Mouse (Mus musculus): ENCODE measurements at regions not wholly inside any gene's neighbourhood (a gene's known extent, or its start where the extent isn't known, plus 50 kb on each side); places are given as distances from the start of the nearest gene placed in this dataset.

- no peak for DNase-seq (ENCODE audit: low spot score)
Observed at GRCm38 (mm10) chr2:50635896-50636295, 339.3 kb upstream of the Mmadhc start.

- DNase-seq (ENCODE audit: low spot score) = no peak
Observed at GRCm38 (mm10) chr2:50631786-50632185, 335.2 kb upstream of the Mmadhc start.

GRCm38 (mm10) chr2:50627501-50627900, 330.9 kb upstream of the Mmadhc start:
- no peak for DNase-seq (ENCODE audit: low spot score)

GRCm38 (mm10) chr2:50625233-50625749, 328.7 kb upstream of the Mmadhc start:
- DNase-seq (ENCODE audit: low spot score) = no peak

- no peak for DNase-seq (ENCODE audit: low spot score)
Observed at GRCm38 (mm10) chr2:50609086-50609485, 312.5 kb upstream of the Mmadhc start.

- DNase-seq (ENCODE audit: low spot score) = no peak
Observed at GRCm38 (mm10) chr2:50589195-50589594, 292.6 kb upstream of the Mmadhc start.

- no peak for DNase-seq (ENCODE audit: low spot score)
Observed at GRCm38 (mm10) chr2:50588652-50589051, 292.1 kb upstream of the Mmadhc start.

- no peak for DNase-seq (ENCODE audit: low spot score)
Observed at GRCm38 (mm10) chr2:50586321-50587050, 289.9 kb upstream of the Mmadhc start.

GRCm38 (mm10) chr2:50579620-50580019, 283.0 kb upstream of the Mmadhc start:
- no peak for DNase-seq (ENCODE audit: low spot score)

GRCm38 (mm10) chr2:50578278-50579043, 281.9 kb upstream of the Mmadhc start:
- no peak for DNase-seq (ENCODE audit: low spot score)

- peak; percentile 22 for DNase-seq (ENCODE audit: low spot score)
Observed at GRCm38 (mm10) chr2:50577736-50578135, 281.1 kb upstream of the Mmadhc start.

GRCm38 (mm10) chr2:50573455-50573854, 276.9 kb upstream of the Mmadhc start:
- DNase-seq (ENCODE audit: low spot score) = no peak

- no peak for DNase-seq (ENCODE audit: low spot score)
Observed at GRCm38 (mm10) chr2:50571021-50571420, 274.4 kb upstream of the Mmadhc start.

GRCm38 (mm10) chr2:50569502-50570285, 273.1 kb upstream of the Mmadhc start:
- no peak for DNase-seq (ENCODE audit: low spot score)

- DNase-seq (ENCODE audit: low spot score) = no peak
Observed at GRCm38 (mm10) chr2:50568777-50569501, 272.3 kb upstream of the Mmadhc start.

GRCm38 (mm10) chr2:50567542-50567941, 270.9 kb upstream of the Mmadhc start:
- no peak for DNase-seq (ENCODE audit: low spot score)

- DNase-seq (ENCODE audit: low spot score) = no peak
Observed at GRCm38 (mm10) chr2:50554031-50554430, 257.4 kb upstream of the Mmadhc start.

GRCm38 (mm10) chr2:50552437-50552836, 255.8 kb upstream of the Mmadhc start:
- no peak for DNase-seq (ENCODE audit: low spot score)

GRCm38 (mm10) chr2:50549871-50550270, 253.3 kb upstream of the Mmadhc start:
- DNase-seq (ENCODE audit: low spot score) = no peak

GRCm38 (mm10) chr2:50539741-50540441, 243.3 kb upstream of the Mmadhc start:
- no peak for DNase-seq (ENCODE audit: low spot score)

- no peak for DNase-seq (ENCODE audit: low spot score)
Observed at GRCm38 (mm10) chr2:50538068-50538467, 241.5 kb upstream of the Mmadhc start.

Measured in layer of hippocampus, adult 9-10 months (tissue).